Mouse (Mus musculus): Measurements from ENCODE around the gene Arpc3. TPM values are rescaled to one million over a fixed set of nuclear protein-coding genes. Genes with fewer than 3 reads are reported as not detected.

Arpc3 gene
- total RNA-seq, 2 experiments from 2014 or later: 45.2 to 62.8 TPM

DNA sequence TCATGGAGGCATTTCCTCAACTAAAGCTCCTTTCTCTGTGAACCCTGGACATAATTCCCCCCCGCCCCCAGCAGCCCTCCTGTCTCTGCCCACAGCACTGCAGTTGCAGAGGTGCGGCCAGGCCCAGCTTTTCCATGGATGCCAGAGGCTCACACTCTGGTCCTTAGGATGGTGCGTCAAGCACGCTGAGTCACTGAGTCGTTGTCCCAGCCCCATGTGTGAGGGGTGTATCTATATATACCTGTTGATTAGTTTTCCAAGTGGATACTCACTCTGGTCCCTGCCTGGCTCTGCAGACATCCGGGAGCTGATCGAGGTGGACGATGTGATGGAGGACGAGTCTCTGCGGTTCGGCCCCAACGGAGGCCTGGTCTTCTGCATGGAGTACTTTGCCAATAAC, 13.5 kb upstream of the Arpc3 start:
- intact Hi-C loops (cut with DNase I): no loop called here
- DNase-seq: no peak
- no peak overlapping the region for H3K27ac ChIP-seq
- H3K4me3 ChIP-seq: no peak overlapping the region
- TF ChIP-seq CTCF (IDR thresholded peaks at IDR 0.05): no peak

DNA sequence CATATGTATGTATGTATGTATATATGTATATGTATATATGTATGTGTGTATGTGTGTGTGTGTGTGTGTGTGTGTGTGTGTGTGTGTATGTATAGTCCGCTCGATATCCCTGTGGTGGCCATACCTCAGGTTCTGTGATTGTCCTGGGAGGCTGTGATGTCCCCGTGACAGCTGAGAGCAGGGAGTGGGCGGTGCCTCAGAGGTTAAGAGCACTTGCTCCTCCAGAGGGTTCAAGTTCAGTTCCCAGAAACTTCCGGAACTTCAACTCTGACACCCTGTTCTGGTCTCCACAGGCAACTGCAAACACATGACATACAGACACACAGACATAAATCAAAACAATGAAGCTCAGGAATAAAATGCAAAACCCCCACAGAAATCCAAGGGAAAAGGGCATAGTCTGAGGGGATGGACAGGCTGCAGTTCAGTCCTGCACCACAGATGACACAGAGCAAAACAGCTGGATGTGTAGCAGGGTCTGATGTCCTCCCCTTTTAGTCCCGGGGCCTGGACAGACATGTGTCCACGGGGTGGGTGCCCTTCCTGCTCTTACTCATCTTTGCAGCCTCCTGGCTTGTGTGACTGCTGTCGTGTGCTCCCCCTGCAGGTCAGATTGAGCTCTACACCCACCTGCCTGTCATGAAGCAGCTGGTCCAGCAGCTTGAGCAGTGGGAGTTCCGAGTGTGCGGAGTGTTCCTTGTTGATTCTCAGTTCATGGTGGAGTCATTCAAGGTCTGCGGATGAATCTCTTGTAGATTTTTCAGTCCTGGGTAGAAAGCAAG, 12.1 kb upstream of the Arpc3 start:
- intact Hi-C loops (cut with DNase I): no loop called here

DNA sequence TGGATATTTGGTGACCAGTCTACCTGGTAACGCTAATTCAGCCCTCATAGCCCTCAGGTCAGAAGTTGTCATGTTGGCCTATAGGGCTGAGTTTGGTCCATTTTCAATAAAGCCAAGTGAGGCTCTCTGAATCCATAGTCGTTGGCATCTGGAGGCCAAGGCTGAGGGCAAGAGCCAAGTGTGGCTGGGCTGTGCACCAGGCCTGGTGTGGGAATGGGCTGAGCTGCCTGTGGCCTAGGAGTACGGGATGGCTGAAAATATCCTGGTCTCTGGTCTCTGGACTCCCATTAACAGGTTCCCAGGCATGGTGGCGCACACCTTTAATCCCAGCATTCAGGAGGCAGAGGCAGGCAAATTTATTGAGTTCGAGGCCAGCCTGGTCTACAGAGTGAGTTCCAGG, 1.7 kb upstream of the Arpc3 start:
- H3K27ac ChIP-seq: no peak overlapping the region
- H3K4me3 ChIP-seq: no peak overlapping the region
- TF ChIP-seq CTCF (IDR thresholded peaks at IDR 0.05): no peak
- DNase-seq: no peak
- intact Hi-C loops (cut with DNase I): loop anchor here (5.0 kb wide), 2 partner anchors 123 to 258 kb away; no protein-coding TSS in a partner anchor

More for the DNA sequence above, 12.1 kb upstream of the Arpc3 start:
- Histone ChIP-seq H3K4me3 (no peak overlapping the region), H3K27ac (peak overlapping the region; percentile 46)
- peak; percentile 96; the same call in 1 of the 2 replicates for TF ChIP-seq CTCF (IDR thresholded peaks at IDR 0.05)
- DNase-seq: peak; percentile 82

DNA sequence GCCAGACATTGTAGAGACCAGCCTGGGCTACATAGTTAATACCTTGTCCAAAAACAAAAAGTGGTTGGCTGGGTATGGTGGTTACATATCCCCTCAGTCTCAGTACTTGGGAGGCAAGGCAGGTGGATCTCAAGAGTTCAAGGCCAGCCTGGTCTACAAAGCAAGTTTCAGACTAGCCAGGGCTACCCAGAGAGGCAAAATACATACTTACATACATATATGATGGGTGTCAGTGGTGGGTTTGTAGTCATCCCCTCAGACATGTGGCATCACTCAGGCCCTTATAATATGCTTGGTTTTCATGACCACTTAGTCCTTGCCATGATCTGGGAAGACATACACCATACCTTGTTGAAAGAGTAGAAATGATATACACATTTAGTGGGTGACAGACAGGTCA, 1.0 kb upstream of the Arpc3 start:
- intact Hi-C loops (cut with DNase I): loop anchor here (5.0 kb wide), 2 partner anchors 123 to 258 kb away; no protein-coding TSS in a partner anchor
- H3K4me3 ChIP-seq: no peak overlapping the region
- TF ChIP-seq CTCF (IDR thresholded peaks at IDR 0.05): no peak
- DNase-seq: no peak
- no peak overlapping the region for H3K27ac ChIP-seq

DNA sequence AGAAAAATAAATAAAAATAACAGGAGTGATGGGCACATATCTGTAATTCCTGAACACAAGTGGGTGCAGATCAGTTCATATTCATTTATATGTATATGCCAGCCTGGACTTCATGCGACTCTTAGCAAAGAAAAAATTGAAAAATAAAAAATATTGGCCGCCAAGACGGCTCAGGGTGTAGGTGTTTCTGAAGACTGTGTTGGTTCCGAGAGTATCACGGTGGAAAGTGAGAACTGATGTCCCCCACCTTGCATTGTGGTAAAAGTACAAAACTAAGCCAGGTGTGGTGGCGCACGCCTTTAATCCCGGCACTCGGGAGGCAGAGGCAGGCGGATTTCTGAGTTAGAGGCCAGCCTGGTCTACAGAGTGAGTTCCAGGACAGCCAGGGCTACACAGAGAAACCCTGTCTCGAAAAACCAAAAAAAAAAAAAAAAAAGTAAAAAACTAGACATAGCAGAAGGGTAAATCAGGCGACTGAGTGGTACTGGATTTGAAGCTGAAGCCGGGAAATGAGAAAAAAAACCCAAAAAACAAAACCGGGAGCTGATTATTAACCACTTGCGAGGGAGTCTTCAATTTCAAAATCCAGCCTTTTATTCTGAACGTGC, 396 bp upstream of the Arpc3 start:
- DNase-seq: peak; percentile 11
- Histone ChIP-seq H3K27ac (peak overlapping the region; percentile 94), H3K4me3 (peak overlapping the region; percentile 89)
- no peak for TF ChIP-seq CTCF (IDR thresholded peaks at IDR 0.05)
- intact Hi-C loops (cut with DNase I): loop anchor here (5.0 kb wide), 2 partner anchors 124 to 259 kb away; no protein-coding TSS in a partner anchor

DNA sequence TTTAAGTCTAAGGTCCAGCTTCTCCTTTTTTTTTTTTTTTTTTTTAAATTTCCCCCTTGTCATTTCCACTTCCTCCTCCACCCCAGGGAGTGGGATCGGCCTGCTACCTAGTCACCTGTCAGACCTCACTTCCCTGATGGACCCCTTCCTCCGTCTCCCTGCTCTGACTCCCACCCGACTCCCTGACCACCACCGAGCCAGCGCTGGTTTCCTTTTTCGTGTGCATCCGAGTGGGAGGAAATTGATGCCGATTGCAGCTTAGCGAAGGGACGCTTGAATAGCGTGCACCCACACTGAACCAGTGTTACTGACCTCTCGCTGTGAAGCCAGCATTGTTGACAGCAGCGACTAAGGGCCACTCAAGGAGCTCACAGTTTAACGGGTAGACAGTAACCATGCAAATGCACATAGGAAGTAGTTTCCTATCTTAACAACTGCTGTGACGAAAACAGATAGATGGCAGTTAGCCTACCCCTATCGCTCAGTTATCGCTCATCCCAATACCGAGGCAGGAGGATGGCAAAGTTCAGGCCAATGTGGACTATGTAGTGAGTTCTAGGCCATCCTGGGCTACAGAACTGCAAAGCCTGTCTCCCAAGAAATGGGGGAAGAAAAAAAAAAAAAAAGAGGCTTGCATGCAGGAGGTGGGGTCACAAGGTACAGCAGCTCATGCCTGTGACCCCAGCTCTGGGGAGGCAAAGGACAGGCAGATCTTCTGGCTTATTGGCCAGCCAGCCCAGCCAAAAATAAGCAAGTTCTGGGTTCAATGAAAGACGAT, 738 bp downstream of the Arpc3 start:
- Histone ChIP-seq H3K27ac (peak overlapping the region; percentile 94), H3K4me3 (peak overlapping the region; percentile 89)
- peak; percentile 38 for DNase-seq
- intact Hi-C loops (cut with DNase I): loop anchor here (5.0 kb wide), 2 partner anchors 125 to 260 kb away; no protein-coding TSS in a partner anchor
- no peak for TF ChIP-seq CTCF (IDR thresholded peaks at IDR 0.05)

DNA sequence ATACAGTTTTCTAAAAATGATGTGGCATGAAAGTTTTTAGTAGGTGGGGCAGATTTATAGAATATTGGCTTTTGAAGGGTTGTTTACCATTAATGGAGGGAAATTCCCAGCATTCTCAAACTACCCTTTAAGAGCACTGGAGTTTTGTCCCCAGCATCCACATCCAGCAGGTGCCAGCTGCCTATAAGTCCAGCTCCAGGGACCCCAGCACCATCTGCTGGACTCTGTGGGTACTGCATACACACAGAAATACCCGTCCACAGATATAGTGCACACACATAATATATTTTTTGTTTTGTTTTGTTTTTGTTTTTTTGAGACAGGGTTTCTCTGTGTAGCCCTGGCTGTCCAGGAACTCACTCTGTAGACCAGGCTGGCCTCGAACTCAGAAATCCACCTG, 2.2 kb downstream of the Arpc3 start:
- TF ChIP-seq CTCF (IDR thresholded peaks at IDR 0.05): peak; percentile 84
- intact Hi-C loops (cut with DNase I): loop anchor here (5.0 kb wide), 2 partner anchors 127 to 262 kb away; no protein-coding TSS in a partner anchor
- DNase-seq: peak; percentile 79
- H3K27ac ChIP-seq: no peak overlapping the region
- H3K4me3 ChIP-seq: no peak overlapping the region

DNA sequence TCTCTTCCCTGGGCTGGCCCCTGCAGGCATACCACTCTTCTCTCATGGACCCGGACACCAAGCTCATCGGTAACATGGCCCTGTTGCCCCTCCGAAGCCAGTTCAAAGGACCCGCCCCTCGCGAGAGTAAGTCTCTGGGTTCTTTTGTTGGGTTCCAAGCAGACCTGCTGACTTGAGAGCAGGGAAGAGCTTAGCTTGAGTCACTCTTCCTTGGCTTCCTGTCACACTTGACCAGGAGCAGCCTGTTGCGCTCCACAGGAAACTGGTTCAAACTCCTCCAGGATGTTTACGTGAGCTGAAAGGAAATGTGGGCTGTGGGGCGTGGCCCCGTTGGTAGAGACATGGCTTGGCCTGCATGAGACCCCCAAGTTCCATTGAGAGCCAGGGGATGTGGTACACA, 5.1 kb downstream of the Arpc3 start:
- Histone ChIP-seq H3K4me3 (peak overlapping the region; percentile 60), H3K27ac (peak overlapping the region; percentile 83)
- TF ChIP-seq CTCF (IDR thresholded peaks at IDR 0.05): no peak
- intact Hi-C loops (cut with DNase I): no loop called here
- DNase-seq: peak; percentile 42

DNA sequence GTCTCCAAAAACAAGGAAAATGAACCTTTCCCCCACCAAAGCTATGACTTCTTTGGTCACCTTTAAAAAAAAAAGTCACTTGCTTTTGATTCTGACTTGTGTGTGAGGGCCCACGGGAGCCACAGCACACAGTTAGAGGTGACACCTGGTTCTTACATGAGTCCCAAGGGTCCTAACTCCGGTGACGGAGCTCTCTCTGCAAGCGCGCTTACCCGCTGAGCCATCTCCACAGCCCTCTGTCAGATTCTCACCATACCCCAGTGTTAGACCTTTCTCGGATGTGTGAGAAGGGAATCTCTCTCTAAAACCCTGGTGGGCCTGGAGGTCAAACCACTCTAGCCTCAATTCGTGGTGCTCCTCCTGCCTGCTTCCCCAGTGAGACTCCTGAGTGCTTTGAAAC, 5.8 kb downstream of the Arpc3 start:
- intact Hi-C loops (cut with DNase I): no loop called here
- H3K4me3 ChIP-seq: peak overlapping the region; percentile 60
- DNase-seq: no peak
- peak overlapping the region; percentile 83 for H3K27ac ChIP-seq
- TF ChIP-seq CTCF (IDR thresholded peaks at IDR 0.05): no peak

DNA sequence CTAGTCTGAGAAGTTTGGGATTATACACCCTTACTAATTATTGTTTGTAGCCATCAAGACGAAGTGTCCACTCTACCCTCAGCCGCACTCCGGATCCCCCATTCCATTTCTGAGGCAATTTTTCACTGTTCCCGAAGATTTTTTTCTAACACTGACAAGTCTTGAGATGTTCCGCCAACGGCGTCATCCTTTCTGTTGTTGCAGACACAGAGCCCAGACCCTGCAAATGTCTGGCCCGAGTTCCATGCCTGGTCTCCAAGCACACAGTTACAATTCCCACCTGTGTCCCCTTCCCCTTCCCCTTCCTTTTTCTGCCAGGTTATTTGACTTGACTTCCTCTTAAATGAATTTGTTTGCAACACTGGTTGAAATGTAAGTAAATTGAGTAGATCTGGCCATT, 8.2 kb downstream of the Arpc3 start:
- DNase-seq: no peak
- TF ChIP-seq CTCF (IDR thresholded peaks at IDR 0.05): no peak
- Histone ChIP-seq H3K4me3 (no peak overlapping the region), H3K27ac (peak overlapping the region; percentile 87)
- intact Hi-C loops (cut with DNase I): no loop called here

DNA sequence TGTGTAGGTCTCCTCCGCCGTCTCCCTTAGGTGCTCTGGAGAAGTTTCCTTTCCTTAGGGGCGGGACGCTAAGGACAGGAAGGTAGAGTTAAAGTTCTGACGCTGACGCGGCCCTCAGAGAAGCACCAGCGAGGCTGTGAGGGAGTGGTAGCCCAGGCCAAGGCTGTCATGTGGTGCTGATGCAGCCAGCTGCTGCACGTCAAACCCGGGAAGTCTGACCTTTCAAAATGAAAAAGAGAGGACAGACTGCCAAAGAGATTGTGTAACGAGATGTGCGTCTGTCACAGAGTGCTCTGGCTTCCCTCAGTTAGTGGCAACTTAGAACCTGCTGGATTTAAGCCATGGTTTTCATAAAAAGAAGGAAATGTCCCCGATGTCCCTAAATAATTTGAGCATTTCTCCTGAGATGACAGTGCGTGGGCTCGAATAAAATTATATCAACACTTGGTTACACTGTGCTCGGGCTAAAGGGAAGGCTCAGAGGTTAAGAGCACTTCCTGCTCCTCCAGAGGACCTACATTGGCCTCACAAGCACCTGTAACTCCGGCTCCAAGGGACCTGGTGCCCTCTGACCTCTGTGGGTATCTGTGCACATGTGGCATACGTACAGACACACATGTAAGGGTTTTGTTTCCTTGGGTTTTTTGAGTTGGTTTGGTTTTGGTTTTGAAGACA, 9.1 kb downstream of the Arpc3 start:
- peak overlapping the region; percentile 87 for H3K27ac ChIP-seq
- H3K4me3 ChIP-seq: peak overlapping the region; percentile 49
- no peak for TF ChIP-seq CTCF (IDR thresholded peaks at IDR 0.05)
- DNase-seq: peak; percentile 81
- intact Hi-C loops (cut with DNase I): loop anchor here (1.0 kb wide), 2 partner anchors 227 to 326 kb away; no protein-coding TSS in a partner anchor

DNA sequence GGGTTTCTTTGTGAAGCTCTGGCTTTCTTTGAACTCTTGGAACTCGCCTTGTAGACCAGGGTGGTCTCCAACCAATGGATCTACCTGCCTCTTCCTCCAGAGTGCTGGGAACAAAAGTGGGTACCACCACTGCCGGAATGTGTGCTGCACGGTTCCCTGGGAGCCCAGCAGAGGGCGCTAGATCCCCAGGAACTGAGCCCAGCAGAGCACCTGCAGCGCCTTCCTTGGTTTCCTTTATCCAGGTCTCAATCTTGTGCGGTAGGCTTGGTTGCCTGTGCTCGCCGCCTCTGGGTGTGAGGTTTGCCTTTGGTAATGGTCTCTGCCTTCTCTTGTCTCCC, 9.6 kb downstream of the Arpc3 start:
- peak; percentile 83 for DNase-seq
- H3K4me3 ChIP-seq: peak overlapping the region; percentile 49
- no peak; the same call in 1 of the 2 replicates for TF ChIP-seq CTCF (IDR thresholded peaks at IDR 0.05)
- intact Hi-C loops (cut with DNase I): loop anchor here (1.0 kb wide), 2 partner anchors 226 to 325 kb away; no protein-coding TSS in a partner anchor
- peak overlapping the region; percentile 87 for H3K27ac ChIP-seq

All from gastrocnemius, adult 2 months (tissue).